Mouse (Mus musculus): ENCODE results near the gene Klhdc1. TPM values are rescaled to one million over a fixed set of nuclear protein-coding genes. Genes with fewer than 3 reads are reported as not detected.
A peak's percentile ranks its signal among the peaks of the same experiment; 100 is the strongest.

The Klhdc1 gene
- total and polyA plus RNA-seq, 3 experiments, result 6.4 to 8.2 (median 7.2) TPM

DNA sequence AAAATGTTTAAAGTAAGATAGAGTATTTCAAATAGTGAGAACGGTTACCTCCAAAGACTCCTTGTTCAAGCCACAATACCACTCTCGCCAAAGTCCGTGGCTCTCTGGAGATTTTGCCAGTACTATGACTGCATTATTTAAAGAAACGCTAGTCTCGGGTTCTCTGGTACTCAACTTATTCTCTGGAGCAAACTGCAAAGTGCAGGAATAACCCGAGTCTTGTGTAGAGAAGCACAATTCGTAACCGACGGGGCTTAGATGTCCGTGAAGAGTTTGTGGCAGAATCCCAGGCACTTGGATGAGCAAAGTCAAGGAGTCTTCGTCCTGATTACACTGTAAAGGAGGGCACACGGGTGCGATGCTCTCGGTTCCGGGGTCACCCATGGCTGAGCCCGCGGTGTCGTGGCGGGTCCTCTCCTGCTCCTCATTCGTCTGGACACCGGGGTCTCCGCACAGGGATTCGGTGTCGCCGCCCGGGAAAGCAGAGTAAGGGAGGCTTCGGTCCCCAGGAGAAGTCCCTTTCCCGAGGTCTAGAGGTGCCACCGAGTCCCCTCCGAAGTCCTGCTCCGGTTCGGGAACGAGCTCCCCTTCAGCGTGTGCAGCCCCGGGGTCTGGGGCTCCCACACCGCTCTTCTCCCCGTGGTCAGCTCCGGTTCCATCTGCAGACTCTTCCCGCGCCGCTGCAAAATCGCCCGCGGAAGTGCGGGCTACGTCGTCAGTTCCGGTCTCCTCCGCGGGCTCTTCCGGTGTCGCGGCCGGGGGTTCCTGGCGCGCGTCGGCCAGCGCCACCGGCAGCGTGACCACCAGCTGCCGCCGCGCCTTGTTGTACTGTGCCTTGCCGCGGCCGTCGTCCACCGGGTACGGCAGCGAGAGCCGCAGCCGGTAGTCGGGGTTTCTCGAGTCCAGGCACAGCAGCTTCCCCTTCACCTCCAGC, 44.3 kb upstream of the Klhdc1 start, which contains the start of gene Gm49383:
Gm49383 (minus strand) TSS at position 661 of the 934 bp plus-strand sequence.
- dilution Hi-C loops (cut with MboI; ENCODE audit: extremely low pct_ligation_motif_present, extremely low pct_unique_long_range_greater_than_20kb, low sequenced_read_pairs), result no loop called here
- H3K79me2 ChIP-seq (replicated peaks; ENCODE audit: control insufficient read depth, extremely low read depth, insufficient read depth, poor library complexity, severe bottlenecking), result peaks cover 47% of the 10 kb centered on the region
- no peaks in the 10 kb centered on the region for H3K27me3 ChIP-seq (replicated peaks)
- no peaks in the 10 kb centered on the region for H3K9me3 ChIP-seq (replicated peaks; ENCODE audit: low read length)
- peak within 1 kb of the TSS; percentile 84 for H3K27ac ChIP-seq (ENCODE audit: insufficient read depth, low read depth)
- peaks cover 16 to 35% of the 10 kb centered on the region in 2 experiments for H3K36me3 ChIP-seq (replicated peaks in 1 of 2; ENCODE audit: control insufficient read depth in 1 of 2, insufficient read depth in 1 of 2, low read length in 1 of 2)
- in situ Hi-C loops (cut with MboI; ENCODE audit: low pct_ligation_motif_present, low pct_unique_long_range_greater_than_20kb, low sequenced_read_pairs), result no loop called here
- DNase-seq (ENCODE audit: extremely low read depth), result peak; percentile 58
- no peak for TF ChIP-seq GABPA (IDR thresholded peaks at IDR 0.05; ENCODE audit: insufficient replicate concordance, low read depth, low read length)
- no peak for TF ChIP-seq JUND (conservative IDR thresholded peaks at IDR 0.05; ENCODE audit: low read depth, low read length)
- TF ChIP-seq SIN3A (IDR thresholded peaks at IDR 0.05; ENCODE audit: low read length), result peak; percentile 92; the same call in 1 of the 2 replicates
- peak; percentile 68; the same call in 1 of the 2 replicates for TF ChIP-seq KAT2A (IDR thresholded peaks at IDR 0.05; ENCODE audit: insufficient replicate concordance, low read length)
- TF ChIP-seq NRF1 (IDR thresholded peaks at IDR 0.05; ENCODE audit: low read depth, low read length), result peak; percentile 39; the same call in 1 of the 2 replicates
- TF ChIP-seq TCF12 (IDR thresholded peaks at IDR 0.05; ENCODE audit: low read depth, low read length), result peak; percentile 82
- peak; percentile 82 for TF ChIP-seq MXI1 (IDR thresholded peaks at IDR 0.05; ENCODE audit: low read depth, low read length)
- no peak; the same call in 1 of the 2 replicates for TF ChIP-seq USF1 (IDR thresholded peaks at IDR 0.05; ENCODE audit: low read depth, low read length)
- TF ChIP-seq RAD21 (IDR thresholded peaks at IDR 0.05; ENCODE audit: low read depth, low read length), result no peak
- TF ChIP-seq EP300 (IDR thresholded peaks at IDR 0.05; ENCODE audit: low read length), result no peak
- no peak for TF ChIP-seq USF2 (conservative IDR thresholded peaks at IDR 0.05; ENCODE audit: low read depth, low read length)
- peak; percentile 62 for TF ChIP-seq NELFE (IDR thresholded peaks at IDR 0.05; ENCODE audit: low read depth, low read length)
- peak; percentile 55; the same call in 1 of the 2 replicates for TF ChIP-seq MEF2A (IDR thresholded peaks at IDR 0.05; ENCODE audit: borderline replicate concordance, low read depth, low read length)
- TF ChIP-seq CHD1 (IDR thresholded peaks at IDR 0.05; ENCODE audit: low read depth, low read length), result 0 out of 2 replicates have a peak, but pooled peaks have one; percentile 76
- no peak for TF ChIP-seq MAFK (IDR thresholded peaks at IDR 0.05; ENCODE audit: insufficient replicate concordance, low read length)
- TF ChIP-seq BHLHE40 (IDR thresholded peaks at IDR 0.05; ENCODE audit: low read depth, low read length), result no peak
- no peak for TF ChIP-seq MAZ (IDR thresholded peaks at IDR 0.05; ENCODE audit: low read depth, low read length)
- no peak for TF ChIP-seq RCOR1 (conservative IDR thresholded peaks at IDR 0.05; ENCODE audit: low read depth, low read length)
- no peak for TF ChIP-seq SMC3 (IDR thresholded peaks at IDR 0.05; ENCODE audit: low read depth, low read length)
- TF ChIP-seq POLR2A (IDR thresholded peaks at IDR 0.05; ENCODE audit: low read depth, low read length), result peak; percentile 87
- TF ChIP-seq POLR2AphosphoS2 (IDR thresholded peaks at IDR 0.05; ENCODE audit: low read depth, low read length), result no peak
- TF ChIP-seq ZNF384 (IDR thresholded peaks at IDR 0.05; ENCODE audit: low read depth, low read length), result no peak
- 0 out of 2 replicates have a peak, but pooled peaks have one; percentile 41 for TF ChIP-seq TBP (conservative IDR thresholded peaks at IDR 0.05; ENCODE audit: low read depth, low read length)
- no peak for TF ChIP-seq ETS1 (conservative IDR thresholded peaks at IDR 0.05; ENCODE audit: low read depth, low read length)
- TF ChIP-seq HCFC1 (IDR thresholded peaks at IDR 0.05; ENCODE audit: low read depth, low read length), result peak; percentile 79
- no peak for TF ChIP-seq PAX5 (IDR thresholded peaks at IDR 0.05; ENCODE audit: low read length)
- no peak for TF ChIP-seq IRF4 (IDR thresholded peaks at IDR 0.05; ENCODE audit: low read depth, low read length)
- TF ChIP-seq CTCF (conservative IDR thresholded peaks at IDR 0.05 in 1 of 2, IDR thresholded peaks at IDR 0.05 in 1 of 2; ENCODE audit: low read depth in 2 of 2, low read length in 2 of 2), result no peak
- no peak for TF ChIP-seq UBTF (IDR thresholded peaks at IDR 0.05; ENCODE audit: low read depth, low read length)
- TF ChIP-seq MAX (IDR thresholded peaks at IDR 0.05; ENCODE audit: low read length), result no peak; the same call in 1 of the 2 replicates
- no peak for TF ChIP-seq JUN (IDR thresholded peaks at IDR 0.05; ENCODE audit: insufficient read depth, low read depth, low read length)
- peak; percentile 93 for TF ChIP-seq ELF1 (IDR thresholded peaks at IDR 0.05; ENCODE audit: low read depth, low read length)
- peak; percentile 19; the same call in 1 of the 2 replicates for TF ChIP-seq MYC (IDR thresholded peaks at IDR 0.05; ENCODE audit: low read depth, low read length)
- TF ChIP-seq CHD2 (IDR thresholded peaks at IDR 0.05; ENCODE audit: low read length), result no peak
- peak; percentile 80; the same call in 1 of the 2 replicates for TF ChIP-seq E2F4 (IDR thresholded peaks at IDR 0.05; ENCODE audit: insufficient replicate concordance, low read depth, low read length)
- TF ChIP-seq ZC3H11A (IDR thresholded peaks at IDR 0.05; ENCODE audit: low read depth, low read length), result no peak
- TF ChIP-seq ZKSCAN1 (IDR thresholded peaks at IDR 0.05; ENCODE audit: borderline replicate concordance, low read depth, low read length), result no peak
- TF ChIP-seq ZMIZ1 (IDR thresholded peaks at IDR 0.05; ENCODE audit: low read depth, low read length), result peak; percentile 79
- H3K4me1 ChIP-seq (ENCODE audit: control insufficient read depth in 1 of 2, insufficient read depth in 2 of 2), result peaks cover 6 to 28% of the 10 kb centered on the region in 2 experiments; a peak in 3 of 4 replicates
- H3K4me2 ChIP-seq (ENCODE audit: insufficient read depth, low read depth, poor library complexity, severe bottlenecking), result peak within 1 kb of the TSS; percentile 91
- peak within 1 kb of the TSS; percentile 91 to 98 (median 97) for H3K4me3 ChIP-seq (replicated peaks in 1 of 3; ENCODE audit: low read depth in 2 of 3, low read length in 2 of 3, poor library complexity in 1 of 3)
- H3K9ac ChIP-seq (ENCODE audit: insufficient read depth, low read depth), result peak within 1 kb of the TSS; percentile 61
